27 mouse cellular contexts compared by ENCODE assay signal in the genomic region with DNA sequence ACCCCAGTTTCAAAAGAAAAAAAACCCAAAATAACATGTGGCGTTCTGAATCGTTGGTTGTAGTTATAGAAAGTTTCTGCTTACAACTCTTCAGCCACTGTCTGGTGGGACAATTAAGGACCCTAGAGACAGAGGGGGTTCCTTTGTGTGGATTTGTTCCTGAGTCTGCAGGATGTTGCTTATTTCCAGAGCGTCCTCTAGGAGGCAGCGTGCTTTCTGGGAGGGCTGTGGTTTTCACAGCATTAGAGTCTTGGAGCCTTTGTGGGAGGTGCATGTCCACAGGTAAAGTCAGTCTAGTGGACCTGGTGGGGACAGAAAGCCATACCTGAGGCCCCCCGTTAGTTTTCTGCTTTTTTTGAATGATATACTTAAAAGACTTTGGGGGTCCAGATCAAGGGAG.
DNase-seq lines count a peak whose midpoint lies in the region; ATAC-seq and TF ChIP-seq lines count a peak whose summit lies in the region.
"Had no signal": no experiment of that assay in that cellular context is flagged by ENCODE, and none has a peak within 500 bp of the region (broad histone marks: within the 10 kb centered on the region; RNA-seq: fewer than 3 reads in every experiment).

No protein-coding gene starts in this region.

- no peak for TF ChIP-seq EP300 in liver, embryonic 14.5 days (IDR thresholded peaks at IDR 0.05; ENCODE audit: low read depth)

- no peaks in the 10 kb centered on the region for H3K36me3 ChIP-seq in forebrain, postnatal 0 days (ENCODE audit: insufficient read depth)
- H3K36me3 ChIP-seq in forebrain, embryonic 11.5 days (ENCODE audit: control insufficient read depth, insufficient read depth, low read length) = no peaks in the 10 kb centered on the region
- H3K36me3 ChIP-seq in liver, embryonic 14.5 days (replicated peaks; ENCODE audit: control insufficient read depth, insufficient read depth, low read depth) = no peaks in the 10 kb centered on the region
- no peaks in the 10 kb centered on the region for H3K36me3 ChIP-seq in liver, embryonic 12.5 days
- no peaks in the 10 kb centered on the region for H3K36me3 ChIP-seq in small intestine, adult 2 months (ENCODE audit: control insufficient read depth, insufficient read depth, low read length)
- H3K36me3 ChIP-seq: embryonic facial prominence, embryonic 12.5 days; forebrain, embryonic 12.5 days; heart, embryonic 15.5 days; intestine, embryonic 15.5 days; kidney, embryonic 15.5 days; neural tube, embryonic 15.5 days had no signal

- no peak overlapping the region for H3K9ac ChIP-seq in forebrain, postnatal 0 days
- no peak overlapping the region for H3K9ac ChIP-seq in forebrain, embryonic 11.5 days (ENCODE audit: low read length)
- H3K9ac ChIP-seq in liver, embryonic 14.5 days (replicated peaks) = no peak overlapping the region
- H3K9ac ChIP-seq in liver, embryonic 12.5 days = no peak overlapping the region
- H3K9ac ChIP-seq: embryonic facial prominence, embryonic 12.5 days; forebrain, embryonic 12.5 days; heart, embryonic 15.5 days; hindbrain, embryonic 14.5 days; intestine, embryonic 15.5 days; kidney, embryonic 15.5 days; lung, embryonic 14.5 days; neural tube, embryonic 15.5 days had no signal

- ATAC-seq in forebrain, postnatal 0 days = no peak
- ATAC-seq in forebrain, embryonic 11.5 days (replicated peaks; ENCODE audit: low FRiP score) = no peak
- ATAC-seq in liver, embryonic 14.5 days (ENCODE audit: insufficient read depth) = no peak
- ATAC-seq in liver, embryonic 12.5 days = no peak
- ATAC-seq: intestine, embryonic 15.5 days had no signal

- no peaks in the 10 kb centered on the region for H3K9me3 ChIP-seq in forebrain, postnatal 0 days (ENCODE audit: low read length)
- no peaks in the 10 kb centered on the region for H3K9me3 ChIP-seq in forebrain, embryonic 11.5 days (ENCODE audit: control insufficient read depth, low read length)
- H3K9me3 ChIP-seq in liver, embryonic 14.5 days (ENCODE audit: control insufficient read depth, low read length) = no peaks in the 10 kb centered on the region
- no peaks in the 10 kb centered on the region for H3K9me3 ChIP-seq in liver, embryonic 12.5 days (replicated peaks)
- H3K9me3 ChIP-seq: embryonic facial prominence, embryonic 12.5 days; forebrain, embryonic 12.5 days; heart, embryonic 15.5 days; intestine, embryonic 15.5 days; kidney, embryonic 15.5 days; neural tube, embryonic 15.5 days had no signal

- H3K4me1 ChIP-seq in forebrain, postnatal 0 days (ENCODE audit: insufficient read depth) = no peaks in the 10 kb centered on the region
- H3K4me1 ChIP-seq in forebrain, embryonic 11.5 days (replicated peaks; ENCODE audit: control insufficient read depth, insufficient read depth, low read length) = no peaks in the 10 kb centered on the region
- no peaks in the 10 kb centered on the region for H3K4me1 ChIP-seq in liver, embryonic 14.5 days (replicated peaks; ENCODE audit: control insufficient read depth in 2 of 2, insufficient read depth in 2 of 2, low read length in 1 of 2)
- H3K4me1 ChIP-seq in liver, embryonic 12.5 days = no peaks in the 10 kb centered on the region
- H3K4me1 ChIP-seq in small intestine, adult 2 months (ENCODE audit: control insufficient read depth, insufficient read depth, insufficient read length, low read length) = no peaks in the 10 kb centered on the region
- H3K4me1 ChIP-seq: embryonic facial prominence, embryonic 12.5 days; forebrain, embryonic 12.5 days; intestine, embryonic 15.5 days; kidney, embryonic 15.5 days had no signal

- WGBS in forebrain, postnatal 0 days = 83% methylated on average over 5 of the region's 5 CpGs
- WGBS in forebrain, embryonic 11.5 days = 84% methylated on average over 5 of the region's 5 CpGs
- WGBS in liver, embryonic 14.5 days (ENCODE audit: insufficient replicate concordance) = 65% methylated on average over 5 of the region's 5 CpGs
- WGBS in liver, embryonic 12.5 days (ENCODE audit: insufficient replicate concordance) = 59% methylated on average over 5 of the region's 5 CpGs
- 76% methylated on average over 5 of the region's 5 CpGs for WGBS in small intestine, adult 2 months

- H3K27me3 ChIP-seq in forebrain, postnatal 0 days (ENCODE audit: insufficient read depth, low read length) = no peaks in the 10 kb centered on the region
- no peaks in the 10 kb centered on the region for H3K27me3 ChIP-seq in forebrain, embryonic 11.5 days (ENCODE audit: control insufficient read depth, insufficient read depth, low read length)
- H3K27me3 ChIP-seq in liver, embryonic 14.5 days (ENCODE audit: control insufficient read depth, insufficient read depth, low read length) = no peaks in the 10 kb centered on the region
- no peaks in the 10 kb centered on the region for H3K27me3 ChIP-seq in liver, embryonic 12.5 days (replicated peaks)
- H3K27me3 ChIP-seq in small intestine, adult 2 months (ENCODE audit: control insufficient read depth, insufficient read depth, low read length) = no peaks in the 10 kb centered on the region
- H3K27me3 ChIP-seq: embryonic facial prominence, embryonic 12.5 days; forebrain, embryonic 12.5 days; heart, embryonic 15.5 days; intestine, embryonic 15.5 days; kidney, embryonic 15.5 days; neural tube, embryonic 15.5 days had no signal

- TF ChIP-seq POLR2A in small intestine, adult 2 months (IDR thresholded peaks at IDR 0.05; ENCODE audit: low read depth, low read length) = no peak

- 0 out of 2 replicates have a peak, but pooled peaks have one; percentile 13 for TF ChIP-seq CTCF in forebrain, postnatal 0 days (IDR thresholded peaks at IDR 0.05; ENCODE audit: low read depth)
- TF ChIP-seq CTCF in liver, embryonic 14.5 days (IDR thresholded peaks at IDR 0.05; ENCODE audit: low read depth) = 0 out of 2 replicates have a peak, but pooled peaks have one; percentile 8
- peak; percentile 11; the same call in 1 of the 2 replicates for TF ChIP-seq CTCF in small intestine, adult 2 months (IDR thresholded peaks at IDR 0.05; ENCODE audit: extremely low read depth, insufficient read length, insufficient replicate concordance, low read depth, low read length)

- no peak for DNase-seq in forebrain, postnatal 0 days
- DNase-seq in forebrain, embryonic 11.5 days (ENCODE audit: low spot score) = no peak
- DNase-seq in liver, embryonic 14.5 days (ENCODE audit: low read depth in 3 of 3, low spot score in 3 of 3) = no peak
- DNase-seq in R1 (ENCODE audit: low read depth, low spot score) = peak; percentile 15
- DNase-seq in lung, postnatal 4 days = no peak
- DNase-seq in urinary bladder, postnatal 4 days (ENCODE audit: low spot score in 2 of 2) = no peak
- DNase-seq: cerebellum, adult 18-20 months; gastrocnemius, postnatal 36 days; heart, postnatal 36 days; kidney, postnatal 4 days; layer of hippocampus, adult 9-11 months; lung, embryonic 14.5 days; right cerebral cortex, adult 18-20 months; right cerebral cortex, postnatal 4 days; thymus, adult 18-20 months; thymus, postnatal 4 days had no signal

- H3K27ac ChIP-seq in forebrain, postnatal 0 days (ENCODE audit: low read depth, low read length) = no peak overlapping the region
- no peak overlapping the region for H3K27ac ChIP-seq in forebrain, embryonic 11.5 days (ENCODE audit: low read depth, low read length)
- H3K27ac ChIP-seq in liver, embryonic 14.5 days = no peak overlapping the region
- H3K27ac ChIP-seq in liver, embryonic 12.5 days = no peak overlapping the region
- no peak overlapping the region for H3K27ac ChIP-seq in small intestine, adult 2 months (ENCODE audit: insufficient read depth, low read depth, low read length)
- H3K27ac ChIP-seq: embryonic facial prominence, embryonic 12.5 days; forebrain, embryonic 12.5 days; heart, embryonic 15.5 days; hindbrain, embryonic 14.5 days; intestine, embryonic 15.5 days; kidney, embryonic 15.5 days; neural tube, embryonic 15.5 days had no signal

- no peak overlapping the region for H3K4me3 ChIP-seq in forebrain, postnatal 0 days (ENCODE audit: low read depth, low read length)
- H3K4me3 ChIP-seq in forebrain, embryonic 11.5 days (ENCODE audit: low read depth, low read length) = no peak overlapping the region
- H3K4me3 ChIP-seq in liver, embryonic 14.5 days (ENCODE audit: insufficient read depth in 1 of 2, low read depth in 2 of 2, low read length in 2 of 2) = no peak overlapping the region
- H3K4me3 ChIP-seq in liver, embryonic 12.5 days = no peak overlapping the region
- H3K4me3 ChIP-seq in small intestine, adult 2 months (ENCODE audit: low read depth, low read length) = no peak overlapping the region
- H3K4me3 ChIP-seq: embryonic facial prominence, embryonic 12.5 days; forebrain, embryonic 12.5 days; heart, embryonic 15.5 days; intestine, embryonic 15.5 days; kidney, embryonic 15.5 days; myocyte; neural tube, embryonic 15.5 days had no signal

- no peak overlapping the region for H3K4me2 ChIP-seq in forebrain, postnatal 0 days (ENCODE audit: low read depth)
- no peak overlapping the region for H3K4me2 ChIP-seq in forebrain, embryonic 11.5 days (ENCODE audit: low read depth, low read length, severe bottlenecking)
- no peak overlapping the region for H3K4me2 ChIP-seq in liver, embryonic 14.5 days (ENCODE audit: low read depth)
- H3K4me2 ChIP-seq in liver, embryonic 12.5 days = no peak overlapping the region
- H3K4me2 ChIP-seq: embryonic facial prominence, embryonic 12.5 days; forebrain, embryonic 12.5 days; heart, embryonic 15.5 days; hindbrain, embryonic 14.5 days; intestine, embryonic 15.5 days; kidney, embryonic 15.5 days; liver, embryonic 11.5 days; lung, embryonic 14.5 days; neural tube, embryonic 15.5 days had no signal
